Mouse (Mus musculus): ENCODE measurements around the gene Prok1. TPM values are rescaled to one million over a fixed set of nuclear protein-coding genes. Genes with fewer than 3 reads are reported as not detected.

Prok1 gene
- polyA plus RNA-seq, 1 experiment = not detected

DNA sequence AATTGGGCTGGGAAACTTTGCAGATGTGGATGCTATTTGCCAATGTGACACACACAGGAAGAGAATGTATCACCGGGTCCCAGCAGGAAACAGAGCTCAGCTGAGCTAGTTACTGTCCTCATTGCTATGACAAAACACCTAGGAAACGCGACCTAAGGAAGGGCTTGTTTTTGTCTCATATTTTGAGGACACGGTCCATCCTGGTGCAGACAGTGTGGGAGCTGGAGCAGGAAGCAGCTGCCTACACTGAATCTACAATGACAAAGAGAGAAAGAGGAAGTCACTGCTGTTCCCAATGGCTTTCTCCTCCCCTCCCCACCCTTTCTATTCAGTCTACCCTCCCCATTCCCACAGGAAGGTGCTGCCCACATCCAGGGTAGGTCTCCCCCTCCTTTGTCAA lies 12.5 kb upstream of the Prok1 start:
- no peaks in the 10 kb centered on the region for H3K79me2 ChIP-seq (ENCODE audit: control insufficient read depth, insufficient read depth)
- no peaks in the 10 kb centered on the region for H3K36me3 ChIP-seq (ENCODE audit: control insufficient read depth, insufficient read depth)
- H3K4me3 ChIP-seq (ENCODE audit: insufficient read depth, poor library complexity, severe bottlenecking) = no peak overlapping the region
- no peak overlapping the region for H3ac ChIP-seq (ENCODE audit: control insufficient read depth, insufficient read length, low read depth)
- no peaks in the 10 kb centered on the region for H3K27me3 ChIP-seq (ENCODE audit: control insufficient read depth, insufficient read depth, insufficient read length)
- no peaks in the 10 kb centered on the region for H3K79me3 ChIP-seq (ENCODE audit: low read depth)
- TF ChIP-seq CTCF (IDR thresholded peaks at IDR 0.05; ENCODE audit: control insufficient read depth, insufficient read depth, insufficient read length) = no peak
- TF ChIP-seq MYOD1 (IDR thresholded peaks at IDR 0.05; ENCODE audit: control insufficient read depth, insufficient read length, low read depth) = no peak
- no peak for TF ChIP-seq FOSL1 (IDR thresholded peaks at IDR 0.05; ENCODE audit: insufficient read depth, low read length, poor library complexity, severe bottlenecking)
- TF ChIP-seq CEBPB (IDR thresholded peaks at IDR 0.05; ENCODE audit: low read depth) = no peak

DNA sequence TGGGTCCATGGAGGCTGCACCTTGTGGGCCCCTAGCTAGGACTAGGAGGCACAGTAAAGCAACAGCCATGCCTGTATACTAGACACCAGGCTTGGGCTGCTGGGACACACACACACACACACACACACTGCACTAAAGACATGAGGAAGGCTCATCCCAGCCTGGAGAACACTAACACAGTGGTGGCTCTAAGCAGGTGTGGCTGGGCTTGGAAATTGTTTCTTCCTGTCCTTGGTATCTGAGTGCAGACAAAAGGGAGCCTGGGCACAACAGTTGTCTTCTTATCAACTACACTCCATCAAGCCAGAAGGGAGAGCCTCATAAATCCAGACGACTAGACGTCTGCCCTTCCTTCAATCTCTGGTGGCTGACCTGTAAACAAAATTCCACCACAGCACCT lies 10.8 kb upstream of the Prok1 start:
- Histone ChIP-seq H3K4me3 (ENCODE audit: insufficient read depth, poor library complexity, severe bottlenecking) (no peak overlapping the region), H3K79me3 (ENCODE audit: low read depth) (no peaks in the 10 kb centered on the region), H3K36me3 (ENCODE audit: control insufficient read depth, insufficient read depth) (no peaks in the 10 kb centered on the region), H3ac (ENCODE audit: control insufficient read depth, insufficient read length, low read depth) (no peak overlapping the region), H3K27me3 (ENCODE audit: control insufficient read depth, insufficient read depth, insufficient read length) (no peaks in the 10 kb centered on the region), H3K79me2 (ENCODE audit: control insufficient read depth, insufficient read depth) (no peaks in the 10 kb centered on the region)
- no peak for TF ChIP-seq FOSL1 (IDR thresholded peaks at IDR 0.05; ENCODE audit: insufficient read depth, low read length, poor library complexity, severe bottlenecking)
- TF ChIP-seq CTCF (IDR thresholded peaks at IDR 0.05; ENCODE audit: control insufficient read depth, insufficient read depth, insufficient read length) = no peak
- no peak for TF ChIP-seq USF1 (IDR thresholded peaks at IDR 0.05; ENCODE audit: low read depth)
- no peak for TF ChIP-seq MYOD1 (IDR thresholded peaks at IDR 0.05; ENCODE audit: control insufficient read depth, insufficient read length, low read depth)
- TF ChIP-seq MYOG (IDR thresholded peaks at IDR 0.05; ENCODE audit: control insufficient read depth, extremely low read depth, insufficient read length) = no peak
- TF ChIP-seq CEBPB (IDR thresholded peaks at IDR 0.05; ENCODE audit: low read depth) = no peak
- no peak for TF ChIP-seq MAX (IDR thresholded peaks at IDR 0.05)

DNA sequence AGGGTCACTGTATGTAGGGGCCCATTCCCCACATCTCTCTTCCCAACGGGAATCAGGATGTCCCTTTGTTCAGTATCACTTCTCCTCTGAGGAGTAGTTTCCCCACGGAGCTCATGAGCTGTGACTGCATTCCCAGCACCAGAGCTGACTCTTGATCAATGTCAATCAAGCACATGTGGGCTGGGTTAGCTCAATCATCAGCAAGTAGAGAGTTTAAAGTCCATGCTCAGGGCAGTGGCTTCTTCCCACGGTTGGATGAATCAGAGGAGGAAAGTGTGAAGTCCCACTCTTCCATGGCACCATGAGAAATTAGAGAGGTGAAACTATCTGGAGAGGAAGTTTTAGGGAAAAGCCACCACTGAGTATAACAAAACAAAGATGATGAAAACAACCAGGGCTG lies 9.5 kb upstream of the Prok1 start:
- Histone ChIP-seq H3K4me3 (ENCODE audit: insufficient read depth, poor library complexity, severe bottlenecking) (no peak overlapping the region), H3K79me3 (ENCODE audit: low read depth) (no peaks in the 10 kb centered on the region), H3K36me3 (ENCODE audit: control insufficient read depth, insufficient read depth) (no peaks in the 10 kb centered on the region), H3K27me3 (ENCODE audit: control insufficient read depth, insufficient read depth, insufficient read length) (no peaks in the 10 kb centered on the region), H3K79me2 (ENCODE audit: control insufficient read depth, insufficient read depth) (no peaks in the 10 kb centered on the region), H3ac (ENCODE audit: control insufficient read depth, insufficient read length, low read depth) (no peak overlapping the region)
- TF ChIP-seq MYOG (IDR thresholded peaks at IDR 0.05; ENCODE audit: control insufficient read depth, extremely low read depth, insufficient read length) (no peak), MAX (IDR thresholded peaks at IDR 0.05) (no peak), CEBPB (IDR thresholded peaks at IDR 0.05; ENCODE audit: low read depth) (no peak), MYOD1 (IDR thresholded peaks at IDR 0.05; ENCODE audit: control insufficient read depth, insufficient read length, low read depth) (no peak), USF1 (IDR thresholded peaks at IDR 0.05; ENCODE audit: low read depth) (no peak), CTCF (IDR thresholded peaks at IDR 0.05; ENCODE audit: control insufficient read depth, insufficient read depth, insufficient read length) (no peak), FOSL1 (IDR thresholded peaks at IDR 0.05; ENCODE audit: insufficient read depth, low read length, poor library complexity, severe bottlenecking) (no peak)

DNA sequence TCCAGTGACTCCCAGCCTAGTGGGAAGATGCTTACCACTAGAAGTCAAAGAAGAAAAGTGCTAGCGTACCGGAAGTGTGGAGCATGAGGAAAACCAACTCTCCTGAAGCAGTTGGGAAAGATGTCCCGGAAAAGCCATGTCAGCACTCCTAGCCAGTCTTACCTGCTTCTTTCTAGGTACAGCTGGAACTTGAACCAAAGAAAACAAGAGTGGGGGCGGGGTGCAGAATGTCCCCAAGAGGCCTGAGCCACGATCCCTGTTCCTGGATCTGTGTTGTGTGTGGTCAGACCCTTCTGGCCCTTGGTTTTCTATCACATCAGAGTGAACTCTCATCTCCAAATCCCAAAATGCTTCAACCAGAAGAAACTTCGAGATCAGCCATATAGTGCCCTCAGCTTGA lies 7.4 kb upstream of the Prok1 start:
- Histone ChIP-seq H3K27me3 (ENCODE audit: control insufficient read depth, insufficient read depth, insufficient read length) (no peaks in the 10 kb centered on the region), H3K36me3 (ENCODE audit: control insufficient read depth, insufficient read depth) (no peaks in the 10 kb centered on the region), H3K79me3 (ENCODE audit: low read depth) (no peaks in the 10 kb centered on the region), H3K4me3 (ENCODE audit: insufficient read depth, poor library complexity, severe bottlenecking) (no peak overlapping the region), H3ac (ENCODE audit: control insufficient read depth, insufficient read length, low read depth) (no peak overlapping the region), H3K79me2 (ENCODE audit: control insufficient read depth, insufficient read depth) (no peaks in the 10 kb centered on the region)
- TF ChIP-seq MAX (IDR thresholded peaks at IDR 0.05) (no peak), MYOG (IDR thresholded peaks at IDR 0.05; ENCODE audit: control insufficient read depth, extremely low read depth, insufficient read length) (no peak), CEBPB (IDR thresholded peaks at IDR 0.05; ENCODE audit: low read depth) (no peak), USF1 (IDR thresholded peaks at IDR 0.05; ENCODE audit: low read depth) (no peak), FOSL1 (IDR thresholded peaks at IDR 0.05; ENCODE audit: insufficient read depth, low read length, poor library complexity, severe bottlenecking) (no peak), MYOD1 (IDR thresholded peaks at IDR 0.05; ENCODE audit: control insufficient read depth, insufficient read length, low read depth) (no peak), CTCF (IDR thresholded peaks at IDR 0.05; ENCODE audit: control insufficient read depth, insufficient read depth, insufficient read length) (no peak)

DNA sequence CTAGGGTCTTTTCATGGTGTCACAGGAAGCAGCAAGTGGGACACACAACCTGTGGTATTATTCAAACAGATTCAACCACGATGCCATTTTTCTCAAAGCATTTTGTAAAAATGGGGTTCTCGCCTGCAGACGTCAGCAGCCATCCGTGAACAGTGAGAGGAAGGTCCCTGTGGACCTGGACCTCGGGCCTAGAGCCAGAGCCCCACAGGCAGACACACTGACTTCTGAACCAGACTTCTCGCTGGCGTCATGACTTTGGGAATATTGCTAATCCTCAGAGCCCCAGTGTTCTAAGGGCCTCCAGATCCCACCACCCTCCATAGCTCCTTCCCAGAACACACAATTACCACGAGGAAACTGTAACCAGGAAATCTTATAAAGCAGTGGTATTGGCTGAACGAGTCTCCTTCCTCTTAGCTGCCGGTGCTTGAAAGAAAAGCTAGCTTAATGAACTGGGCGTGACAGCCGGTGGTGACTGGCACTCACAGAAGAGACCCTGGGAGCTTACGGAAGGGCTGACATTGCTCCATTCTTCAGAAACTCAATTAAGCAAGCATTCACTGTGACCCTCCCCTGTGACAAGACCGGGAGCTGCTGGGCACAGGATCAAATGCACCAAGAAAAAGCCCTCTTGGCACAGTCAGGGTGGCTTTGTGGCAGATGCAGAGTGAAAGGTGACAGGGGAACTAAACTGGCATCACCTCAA lies 2.0 kb upstream of the Prok1 start:
- H3K79me3 ChIP-seq (ENCODE audit: low read depth) = no peaks in the 10 kb centered on the region
- TF ChIP-seq CTCF (IDR thresholded peaks at IDR 0.05; ENCODE audit: control insufficient read depth, insufficient read depth, insufficient read length) (no peak), CEBPB (IDR thresholded peaks at IDR 0.05; ENCODE audit: low read depth) (no peak), MYOG (IDR thresholded peaks at IDR 0.05; ENCODE audit: control insufficient read depth, extremely low read depth, insufficient read length) (no peak), USF1 (IDR thresholded peaks at IDR 0.05; ENCODE audit: low read depth) (no peak), MAX (IDR thresholded peaks at IDR 0.05) (no peak), FOSL1 (IDR thresholded peaks at IDR 0.05; ENCODE audit: insufficient read depth, low read length, poor library complexity, severe bottlenecking) (no peak), MYOD1 (IDR thresholded peaks at IDR 0.05; ENCODE audit: control insufficient read depth, insufficient read length, low read depth) (no peak)
- H3K36me3 ChIP-seq (ENCODE audit: control insufficient read depth, insufficient read depth) = no peaks in the 10 kb centered on the region
- H3K79me2 ChIP-seq (ENCODE audit: control insufficient read depth, insufficient read depth) = no peaks in the 10 kb centered on the region
- no peaks in the 10 kb centered on the region for H3K27me3 ChIP-seq (ENCODE audit: control insufficient read depth, insufficient read depth, insufficient read length)
- H3K4me3 ChIP-seq (ENCODE audit: insufficient read depth, poor library complexity, severe bottlenecking) = no peak overlapping the region
- no peak overlapping the region for H3ac ChIP-seq (ENCODE audit: control insufficient read depth, insufficient read length, low read depth)

Data from C2C12 (cell line).